Mouse (Mus musculus) Patski (cell line): ENCODE results near the gene Abcc9. TPM values are rescaled to one million over a fixed set of nuclear protein-coding genes. Genes with fewer than 3 reads are reported as not detected.

ENCODE experiments used
- ATAC-seq: fragments of 100-300 bp; one replicate; pipeline ENCODE4 v1.8.0; 2021
- CTCF ChIA-PET: fragments of 350-600 bp; sonication (Branson Sonifier 250); formaldehyde crosslinking; loops from one replicate; lab custom pipeline; 2022; ENCODE audit warnings: inconsistent platforms; lab: Charles Lee
- POLR2A ChIA-PET: fragments of 350-600 bp; sonication (Branson Sonifier 250); formaldehyde crosslinking; loops from one replicate; lab custom pipeline; 2022; ENCODE audit warnings: antibody characterized with exemption, inconsistent platforms; lab: Charles Lee
- DNase-seq: peaks from one replicate; pipeline ENCODE4 v3.0.0-alpha.2; 2011; ENCODE audit warnings: low read depth, low spot score
- H3K27me3 ChIP-seq: fragments of 371-371 bp; one replicate; pipeline ENCODE4 v1.5.1; 2021
- CTCF ChIP-seq: fragments of 100-300 bp; IDR thresholded peaks from one replicate; pipeline ENCODE4 v1.5.1; 2021
- in situ Hi-C: fragments of 300-500 bp; cut with MboI; formaldehyde crosslinking; loops from 3 replicates; pipeline ENCODE4 v1.11.1; 2018; ENCODE audit warnings: low pct_unique_long_range_greater_than_20kb, mixed read lengths
- polyA plus RNA-seq: library from polyadenylated mRNA; unstranded; gene quantifications from one replicate; pipeline ENCODE4 v1.2.3, GENCODE M21; 2021

Abcc9 gene
- polyA plus RNA-seq, 1 experiment from 2014 or later = not detected

GRCm38 (mm10) chr6:142623351-142623750 lies 78.8 kb downstream of the Abcc9 start:
- ATAC-seq (no peak), DNase-seq (no peak)
- in situ Hi-C loops = no loop called here
- TF ChIP-seq CTCF = no peak
- ChIA-PET POLR2A (no interaction called here), CTCF (no interaction called here)
- no peaks in the 10 kb centered on the region for H3K27me3 ChIP-seq

DNA sequence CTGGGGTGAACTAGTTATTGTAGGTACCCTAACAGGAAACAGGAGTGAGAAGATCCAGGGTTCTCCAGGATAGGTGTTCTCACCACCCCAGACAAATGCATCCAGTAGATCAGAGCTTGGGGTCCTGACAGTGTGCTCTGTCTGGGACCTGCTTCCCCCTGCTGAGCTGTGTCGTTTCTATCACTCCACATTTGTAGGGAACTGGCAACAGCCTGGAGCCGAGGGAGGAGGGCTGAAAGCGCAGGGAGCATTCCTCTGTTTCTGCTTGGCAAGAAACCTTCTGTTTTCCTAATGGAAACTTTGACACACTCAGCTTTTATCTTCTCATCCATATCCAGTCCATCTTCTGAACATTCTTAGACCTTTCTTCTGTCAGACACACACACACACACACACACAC lies 85.5 kb downstream of the Abcc9 start:
- peaks cover 3% of the 10 kb centered on the region for H3K27me3 ChIP-seq
- ChIA-PET CTCF (interaction anchor here (1.1 kb wide), 1 partner anchor 10 kb away, joined by 3 read pairs; no protein-coding TSS in a partner anchor), POLR2A (no interaction called here)
- DNase-seq (no peak), ATAC-seq (no peak)
- TF ChIP-seq CTCF = no peak
- in situ Hi-C loops = no loop called here

- in situ Hi-C loops = no loop called here
- ChIA-PET POLR2A (no interaction called here), CTCF (interaction anchor here (1.0 kb wide), 1 partner anchor 56 kb away, joined by 3 read pairs; no protein-coding TSS in a partner anchor)
- H3K27me3 ChIP-seq = peaks cover 3% of the 10 kb centered on the region
- DNase-seq (no peak), ATAC-seq (no peak)
- TF ChIP-seq CTCF = no peak
Observed at GRCm38 (mm10) chr6:142614324-142614723, 87.8 kb downstream of the Abcc9 start.

- DNase-seq (no peak), ATAC-seq (no peak)
- TF ChIP-seq CTCF = no peak
- ChIA-PET POLR2A (no interaction called here), CTCF (no interaction called here)
- peaks cover 3% of the 10 kb centered on the region for H3K27me3 ChIP-seq
- in situ Hi-C loops = no loop called here
Observed at GRCm38 (mm10) chr6:142612366-142612765, 89.7 kb downstream of the Abcc9 start.

- TF ChIP-seq CTCF = no peak
- POLR2A ChIA-PET = no interaction called here
- in situ Hi-C loops = no loop called here
- peaks cover 3% of the 10 kb centered on the region for H3K27me3 ChIP-seq
- ATAC-seq (no peak), DNase-seq (no peak)
- CTCF ChIA-PET = no interaction called here
Observed at GRCm38 (mm10) chr6:142609401-142610373, 92.4 kb downstream of the Abcc9 start.

DNA sequence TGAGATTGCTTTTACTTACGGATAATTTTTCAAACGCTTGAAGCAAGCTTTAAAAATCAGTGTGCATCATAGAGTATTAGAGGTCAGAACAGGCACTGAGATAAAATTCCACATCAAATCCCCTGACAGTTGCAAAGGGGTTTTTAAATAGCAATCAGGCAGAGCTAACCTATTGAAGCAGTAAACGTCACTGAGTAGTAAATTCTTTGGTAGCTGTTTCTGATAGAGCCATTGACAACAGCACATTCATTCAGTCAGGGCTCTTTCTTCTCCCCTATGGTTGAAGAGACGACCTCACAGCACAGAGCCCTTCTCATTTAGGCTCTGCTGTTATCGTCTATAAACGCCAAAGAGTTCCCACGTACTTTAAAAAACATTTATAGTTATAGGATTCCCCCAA lies 95.0 kb downstream of the Abcc9 start:
- ATAC-seq (no peak), DNase-seq (no peak)
- peaks cover 7% of the 10 kb centered on the region for H3K27me3 ChIP-seq
- no peak for TF ChIP-seq CTCF
- in situ Hi-C loops = no loop called here
- POLR2A ChIA-PET = no interaction called here
- CTCF ChIA-PET = interaction anchor here (0.9 kb wide), 1 partner anchor 9 kb away, joined by 3 read pairs; no protein-coding TSS in a partner anchor

DNA sequence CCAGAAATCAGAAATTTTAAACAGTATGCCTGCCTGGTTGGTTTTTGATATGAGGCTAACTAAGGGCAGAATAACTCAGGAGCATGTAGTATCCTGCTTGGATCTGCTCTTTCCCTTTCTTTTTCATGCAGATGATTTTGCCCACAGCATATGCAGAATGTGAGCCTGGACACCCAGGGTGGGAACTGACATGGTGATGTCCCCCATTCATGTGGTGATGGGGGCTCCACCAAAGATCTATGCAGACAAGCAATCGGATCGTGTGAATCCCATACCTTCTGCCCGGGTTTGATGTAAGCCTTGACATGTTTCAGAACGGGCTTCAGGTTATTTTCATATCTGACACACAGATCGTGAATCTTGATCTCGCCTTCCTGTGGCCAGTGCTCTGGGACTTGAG lies 99.3 kb downstream of the Abcc9 start:
- in situ Hi-C loops = no loop called here
- DNase-seq = no peak

GRCm38 (mm10) chr6:142578831-142579230 lies 123.3 kb downstream of the Abcc9 start:
- in situ Hi-C loops = no loop called here
- ATAC-seq = no peak
- ChIA-PET CTCF (no interaction called here), POLR2A (no interaction called here)
- peaks cover 6% of the 10 kb centered on the region for H3K27me3 ChIP-seq
- TF ChIP-seq CTCF = no peak
- DNase-seq = no peak

More for the DNA sequence above, 99.3 kb downstream of the Abcc9 start:
- ChIA-PET CTCF (no interaction called here), POLR2A (no interaction called here)
- H3K27me3 ChIP-seq = peaks cover 7% of the 10 kb centered on the region
- ATAC-seq = no peak
- no peak for TF ChIP-seq CTCF

DNA sequence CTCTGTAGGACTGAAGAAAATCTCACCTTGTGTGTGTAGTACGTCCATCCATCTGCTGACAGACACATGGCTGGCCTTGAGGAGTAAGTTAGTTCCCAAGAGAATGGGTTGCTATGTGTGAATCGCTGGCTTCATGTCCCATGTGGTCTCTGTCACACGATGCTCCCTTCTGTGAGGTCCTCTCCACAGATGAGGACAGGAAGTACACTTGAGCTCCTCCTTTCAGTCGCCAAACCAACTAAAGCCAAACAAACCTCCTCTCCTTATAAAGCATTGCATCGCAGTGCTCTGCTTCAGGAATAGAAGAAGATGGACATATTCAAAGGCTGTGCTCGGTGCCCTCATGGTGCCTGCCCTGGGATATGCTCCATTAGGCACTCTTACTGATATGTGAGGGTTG lies 124.3 kb downstream of the Abcc9 start:
- TF ChIP-seq CTCF = no peak

GRCm38 (mm10) chr6:142572876-142573275 lies 129.2 kb downstream of the Abcc9 start:
- DNase-seq = no peak
- peaks cover 16% of the 10 kb centered on the region for H3K27me3 ChIP-seq
- ATAC-seq = no peak
- no peak for TF ChIP-seq CTCF
- ChIA-PET CTCF (no interaction called here), POLR2A (no interaction called here)
- in situ Hi-C loops = no loop called here

More for the DNA sequence above, 124.3 kb downstream of the Abcc9 start:
- in situ Hi-C loops = no loop called here
- peaks cover 5% of the 10 kb centered on the region for H3K27me3 ChIP-seq
- POLR2A ChIA-PET = interaction anchor here (0.6 kb wide), 1 partner anchor 139 kb away, joined by 3 read pairs; no protein-coding TSS in a partner anchor
- DNase-seq = no peak
- no peak for ATAC-seq
- CTCF ChIA-PET = no interaction called here
